Mouse (Mus musculus): ENCODE data around the gene Rai14. TPM values are rescaled to one million over a fixed set of nuclear protein-coding genes. Genes with fewer than 3 reads are reported as not detected.
A peak's percentile ranks its signal among the peaks of the same experiment; 100 is the strongest.

Gene Rai14
- polyA plus RNA-seq, 1 experiment from 2014 or later: 73.1 TPM

GRCm38 (mm10) chr15:10749678-10750077 lies 35.3 kb upstream of the Rai14 start:
- no peak for DNase-seq
- H3K4me2 ChIP-seq: no peak overlapping the region
- no peak for TF ChIP-seq CTCF (IDR thresholded peaks at IDR 0.05; ENCODE audit: low read depth)
- H3K4me3 ChIP-seq (ENCODE audit: low read depth, low read length): no peak overlapping the region
- H3K27ac ChIP-seq (ENCODE audit: low read depth): no peak overlapping the region
- H3K9me3 ChIP-seq (ENCODE audit: low read depth, low read length): no peaks in the 10 kb centered on the region
- H3K36me3 ChIP-seq (ENCODE audit: insufficient read depth): no peaks in the 10 kb centered on the region
- 46% methylated on average over 4 of the region's 4 CpGs for WGBS
- ATAC-seq (ENCODE audit: insufficient read depth): no peak
- H3K27me3 ChIP-seq (ENCODE audit: insufficient read depth, low read length): no peaks in the 10 kb centered on the region
- H3K4me1 ChIP-seq (ENCODE audit: insufficient read depth): no peaks in the 10 kb centered on the region; the same call in 1 of the 2 replicates
- H3K9ac ChIP-seq: no peak overlapping the region

- no peak overlapping the region for H3K9ac ChIP-seq
Measured at GRCm38 (mm10) chr15:10747638-10748037, 33.2 kb upstream of the Rai14 start.

GRCm38 (mm10) chr15:10747226-10747625 lies 32.8 kb upstream of the Rai14 start:
- ATAC-seq (ENCODE audit: insufficient read depth) (0 out of 2 replicates have a peak, but pooled peaks have one; percentile 38), DNase-seq (peak; percentile 7)
- Histone ChIP-seq H3K36me3 (ENCODE audit: insufficient read depth) (no peaks in the 10 kb centered on the region), H3K4me2 (peak overlapping the region; percentile 19; the same call in 1 of the 2 replicates), H3K4me3 (ENCODE audit: low read depth, low read length) (no peak overlapping the region), H3K27ac (ENCODE audit: low read depth) (peak overlapping the region; percentile 36; the same call in 1 of the 2 replicates), H3K4me1 (ENCODE audit: insufficient read depth) (no peaks in the 10 kb centered on the region; the same call in 1 of the 2 replicates), H3K9me3 (ENCODE audit: low read depth, low read length) (no peaks in the 10 kb centered on the region), H3K9ac (no peak overlapping the region), H3K27me3 (ENCODE audit: insufficient read depth, low read length) (no peaks in the 10 kb centered on the region)
- no peak for TF ChIP-seq CTCF (IDR thresholded peaks at IDR 0.05; ENCODE audit: low read depth)
- 36% methylated on average over 4 of the region's 4 CpGs for whole genome bisulfite sequencing

More at GRCm38 (mm10) chr15:10747638-10748037, 33.2 kb upstream of the Rai14 start:
- H3K36me3 ChIP-seq (ENCODE audit: insufficient read depth): no peaks in the 10 kb centered on the region
- no peak for TF ChIP-seq CTCF (IDR thresholded peaks at IDR 0.05; ENCODE audit: low read depth)
- H3K4me2 ChIP-seq: peak overlapping the region; percentile 19; the same call in 1 of the 2 replicates
- peak; percentile 43 for DNase-seq
- no peaks in the 10 kb centered on the region; the same call in 1 of the 2 replicates for H3K4me1 ChIP-seq (ENCODE audit: insufficient read depth)
- no peaks in the 10 kb centered on the region for H3K9me3 ChIP-seq (ENCODE audit: low read depth, low read length)
- 40% methylated on average over 8 of the region's 8 CpGs for WGBS
- no peaks in the 10 kb centered on the region for H3K27me3 ChIP-seq (ENCODE audit: insufficient read depth, low read length)
- H3K4me3 ChIP-seq (ENCODE audit: low read depth, low read length): no peak overlapping the region
- peak; percentile 65; the same call in 1 of the 2 replicates for ATAC-seq (ENCODE audit: insufficient read depth)
- H3K27ac ChIP-seq (ENCODE audit: low read depth): peak overlapping the region; percentile 36; the same call in 1 of the 2 replicates

- Histone ChIP-seq H3K4me3 (ENCODE audit: low read depth, low read length) (no peak overlapping the region), H3K4me2 (no peak overlapping the region), H3K27me3 (ENCODE audit: insufficient read depth, low read length) (no peaks in the 10 kb centered on the region), H3K9me3 (ENCODE audit: low read depth, low read length) (no peaks in the 10 kb centered on the region), H3K4me1 (ENCODE audit: insufficient read depth) (no peaks in the 10 kb centered on the region; the same call in 1 of the 2 replicates), H3K36me3 (ENCODE audit: insufficient read depth) (no peaks in the 10 kb centered on the region), H3K27ac (ENCODE audit: low read depth) (no peak overlapping the region), H3K9ac (no peak overlapping the region)
- 66% methylated on average over 4 of the region's 4 CpGs for WGBS
- peak; percentile 49; the same call in 1 of the 2 replicates for ATAC-seq (ENCODE audit: insufficient read depth)
- no peak for TF ChIP-seq CTCF (IDR thresholded peaks at IDR 0.05; ENCODE audit: low read depth)
- DNase-seq: peak; percentile 45
Measured at GRCm38 (mm10) chr15:10746303-10747051, 32.1 kb upstream of the Rai14 start.

- DNase-seq: peak; percentile 17
- Histone ChIP-seq H3K4me3 (ENCODE audit: low read depth, low read length) (no peak overlapping the region), H3K27me3 (ENCODE audit: insufficient read depth, low read length) (no peaks in the 10 kb centered on the region), H3K4me2 (no peak overlapping the region), H3K27ac (ENCODE audit: low read depth) (no peak overlapping the region), H3K36me3 (ENCODE audit: insufficient read depth) (no peaks in the 10 kb centered on the region), H3K9me3 (ENCODE audit: low read depth, low read length) (no peaks in the 10 kb centered on the region), H3K4me1 (ENCODE audit: insufficient read depth) (peaks cover 13% of the 10 kb centered on the region), H3K9ac (no peak overlapping the region)
- ATAC-seq (ENCODE audit: insufficient read depth): no peak
- WGBS: 57% methylated on average over 6 of the region's 6 CpGs
- TF ChIP-seq CTCF (IDR thresholded peaks at IDR 0.05; ENCODE audit: low read depth): no peak
Measured at GRCm38 (mm10) chr15:10742441-10742840, 28.0 kb upstream of the Rai14 start.

- WGBS: 26% methylated on average over 1 of the region's 1 CpGs
- Histone ChIP-seq H3K36me3 (ENCODE audit: insufficient read depth) (no peaks in the 10 kb centered on the region), H3K4me1 (ENCODE audit: insufficient read depth) (peaks cover 13% of the 10 kb centered on the region), H3K27ac (ENCODE audit: low read depth) (peak overlapping the region; percentile 51), H3K27me3 (ENCODE audit: insufficient read depth, low read length) (no peaks in the 10 kb centered on the region), H3K4me3 (ENCODE audit: low read depth, low read length) (no peak overlapping the region), H3K4me2 (no peak overlapping the region), H3K9ac (no peak overlapping the region), H3K9me3 (ENCODE audit: low read depth, low read length) (no peaks in the 10 kb centered on the region)
- no peak for TF ChIP-seq CTCF (IDR thresholded peaks at IDR 0.05; ENCODE audit: low read depth)
- DNase-seq (peak; percentile 23), ATAC-seq (ENCODE audit: insufficient read depth) (no peak)
Measured at GRCm38 (mm10) chr15:10739279-10739678, 24.9 kb upstream of the Rai14 start.

GRCm38 (mm10) chr15:10738354-10739142 lies 24.1 kb upstream of the Rai14 start:
- Histone ChIP-seq H3K9me3 (ENCODE audit: low read depth, low read length) (no peaks in the 10 kb centered on the region), H3K9ac (no peak overlapping the region), H3K4me3 (ENCODE audit: low read depth, low read length) (no peak overlapping the region), H3K4me2 (no peak overlapping the region), H3K27ac (ENCODE audit: low read depth) (peak overlapping the region; percentile 51), H3K36me3 (ENCODE audit: insufficient read depth) (no peaks in the 10 kb centered on the region), H3K27me3 (ENCODE audit: insufficient read depth, low read length) (no peaks in the 10 kb centered on the region), H3K4me1 (ENCODE audit: insufficient read depth) (peaks cover 13% of the 10 kb centered on the region)
- ATAC-seq (ENCODE audit: insufficient read depth) (peak; percentile 14; the same call in 1 of the 2 replicates), DNase-seq (peak; percentile 48)
- TF ChIP-seq CTCF (IDR thresholded peaks at IDR 0.05; ENCODE audit: low read depth): no peak
- WGBS: 45% methylated on average over 6 of the region's 6 CpGs

Measured in lung, embryonic 14.5 days (tissue).